Mouse (Mus musculus) macrophage (primary cell): ENCODE data around the gene Atp5d. TPM values are rescaled to one million over a fixed set of nuclear protein-coding genes. Genes with fewer than 3 reads are reported as not detected.

Experiments
- polyA plus RNA-seq: library from polyadenylated mRNA; stranded (reverse); fragments of 250-400 nt; gene quantifications from 3 replicates; pipeline ENCODE4 v1.2.4, GENCODE M21; 2018; ENCODE audit warnings: inconsistent platforms

The Atp5d gene
- polyA plus RNA-seq, 1 experiment from 2014 or later, result 68.4 TPM

Other genes with a start within 250 kb of the Atp5d start
- not detected in 3 replicates for gene Cfd, start 247.8 kb upstream of the Atp5d start, polyA plus RNA-seq
- gene Med16, start 229.7 kb upstream of the Atp5d start, polyA plus RNA-seq, result 10.6 to 18.8 TPM (median 16.5 TPM) in 3 replicates
- 5.7 TPM in 1 of 3 replicates, not detected in the others for gene Gm26602, start 227.8 kb upstream of the Atp5d start, polyA plus RNA-seq
- 0.27 to 0.89 TPM (median 0.30 TPM) in 3 replicates for gene Kiss1r, start 221.7 kb upstream of the Atp5d start, polyA plus RNA-seq
- 41.6 to 61.5 TPM (median 54.4 TPM) in 3 replicates for gene R3hdm4, start 217.4 kb upstream of the Atp5d start, polyA plus RNA-seq
- 13.8 to 37.4 TPM (median 29.1 TPM) in 3 replicates for gene Arid3a, start 211.6 kb upstream of the Atp5d start, polyA plus RNA-seq
- gene Wdr18, start 178.5 kb upstream of the Atp5d start, polyA plus RNA-seq, result 11.4 to 31.4 TPM (median 18.8 TPM) in 3 replicates
- gene Grin3b, start 167.9 kb upstream of the Atp5d start, polyA plus RNA-seq, result not detected in 3 replicates
- 37.3 to 67.6 TPM (median 52.3 TPM) in 3 replicates for gene Tmem259, start 154.3 kb upstream of the Atp5d start, polyA plus RNA-seq
- gene Cnn2, start 150.0 kb upstream of the Atp5d start, polyA plus RNA-seq, result 4.0 to 9.8 TPM (median 4.7 TPM) in 3 replicates
- 3.3 to 10.6 TPM (median 4.0 TPM) in 3 replicates for gene Abca7, start 142.1 kb upstream of the Atp5d start, polyA plus RNA-seq
- gene Arhgap45, start 122.0 kb upstream of the Atp5d start, polyA plus RNA-seq, result 56.2 to 124 TPM (median 74.2 TPM) in 3 replicates
- 51.6 to 65.8 TPM (median 54.3 TPM) in 3 replicates for gene Polr2e, start 98.8 kb upstream of the Atp5d start, polyA plus RNA-seq
- 427 to 512 TPM (median 481 TPM) in 3 replicates for gene Gpx4, start 91.5 kb upstream of the Atp5d start, polyA plus RNA-seq
- 23.7 to 43.6 TPM (median 42.5 TPM) in 3 replicates for gene Sbno2, start 33.1 kb upstream of the Atp5d start, polyA plus RNA-seq
- 72.6 to 106 TPM (median 79.6 TPM) in 3 replicates for gene Stk11, start 22.8 kb upstream of the Atp5d start, polyA plus RNA-seq
- gene Cbarp, start 2.2 kb downstream of the Atp5d start, polyA plus RNA-seq, result 1.9 to 3.0 TPM (median 2.4 TPM) in 3 replicates
- 16.3 to 36.3 TPM (median 20.3 TPM) in 3 replicates for gene Midn, start 9.6 kb downstream of the Atp5d start, polyA plus RNA-seq
- gene Cirbp, start 27.4 kb downstream of the Atp5d start, polyA plus RNA-seq, result 17.6 to 31.0 TPM (median 19.0 TPM) in 3 replicates
- gene 1600002K03Rik, start 34.3 kb downstream of the Atp5d start, polyA plus RNA-seq, result 4.4 to 19.3 TPM (median 13.3 TPM) in 3 replicates
- 0.11 to 0.29 TPM (median 0.26 TPM) in 3 replicates for gene Efna2, start 40.9 kb downstream of the Atp5d start, polyA plus RNA-seq
- gene Mum1, start 87.8 kb downstream of the Atp5d start, polyA plus RNA-seq, result 5.1 to 14.8 TPM (median 7.6 TPM) in 3 replicates
- gene Ndufs7, start 110.5 kb downstream of the Atp5d start, polyA plus RNA-seq, result 31.2 to 113 TPM (median 79.8 TPM) in 3 replicates
- 8.2 to 24.0 TPM (median 13.8 TPM) in 3 replicates for gene Gamt, start 122.4 kb downstream of the Atp5d start, polyA plus RNA-seq
- gene Dazap1, start 122.9 kb downstream of the Atp5d start, polyA plus RNA-seq, result 75.1 to 96.3 TPM (median 76.2 TPM) in 3 replicates
- 1,044 to 2,135 TPM (median 1,962 TPM) in 3 replicates for gene Rps15, start 153.8 kb downstream of the Atp5d start, polyA plus RNA-seq
- 0.03 to 0.13 TPM (median 0.06 TPM) in 3 replicates for gene Apc2, start 157.3 kb downstream of the Atp5d start, polyA plus RNA-seq
- gene 2310011J03Rik, start 181.9 kb downstream of the Atp5d start, polyA plus RNA-seq, result 20.5 to 43.3 TPM (median 41.4 TPM) in 3 replicates
- gene Pcsk4, start 190.9 kb downstream of the Atp5d start, polyA plus RNA-seq, result 0.36 to 0.99 TPM (median 0.64 TPM) in 3 replicates
- 0.14 to 0.42 TPM (median 0.14 TPM) in 3 replicates for gene Reep6, start 191.3 kb downstream of the Atp5d start, polyA plus RNA-seq
- 4.7 to 10.2 TPM (median 8.1 TPM) in 3 replicates for gene Adamtsl5, start 209.8 kb downstream of the Atp5d start, polyA plus RNA-seq
- gene Plk5, start 217.8 kb downstream of the Atp5d start, polyA plus RNA-seq, result not detected in 3 replicates
- 4.1 to 6.2 TPM (median 6.0 TPM) in 3 replicates for gene Mex3d, start 249.0 kb downstream of the Atp5d start, polyA plus RNA-seq